Mouse (Mus musculus): ENCODE results near the gene Cited4.

The Cited4 gene

DNA sequence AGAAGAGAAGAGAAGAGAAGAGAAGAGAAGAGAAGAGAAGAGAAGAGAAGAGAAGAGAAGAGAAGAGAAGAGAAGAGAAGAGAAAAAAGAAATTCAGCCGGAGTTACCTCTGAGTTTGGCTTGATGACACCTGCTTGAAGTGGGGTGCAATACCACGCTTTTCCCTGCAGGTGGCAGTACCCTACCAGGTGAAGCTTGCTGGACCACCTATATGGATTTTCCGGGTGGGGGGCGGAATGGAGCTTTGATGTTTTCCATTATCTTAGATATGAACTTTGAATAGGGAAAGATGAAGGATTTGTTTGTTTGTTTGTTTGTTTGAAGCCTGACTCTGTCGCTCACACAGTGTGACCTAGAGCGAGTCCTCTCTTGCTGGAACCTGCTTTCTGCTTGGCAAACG is 14.6 kb downstream of the Cited4 start:
- DNase-seq (ENCODE audit: low spot score in 2 of 2) = no peak

DNA sequence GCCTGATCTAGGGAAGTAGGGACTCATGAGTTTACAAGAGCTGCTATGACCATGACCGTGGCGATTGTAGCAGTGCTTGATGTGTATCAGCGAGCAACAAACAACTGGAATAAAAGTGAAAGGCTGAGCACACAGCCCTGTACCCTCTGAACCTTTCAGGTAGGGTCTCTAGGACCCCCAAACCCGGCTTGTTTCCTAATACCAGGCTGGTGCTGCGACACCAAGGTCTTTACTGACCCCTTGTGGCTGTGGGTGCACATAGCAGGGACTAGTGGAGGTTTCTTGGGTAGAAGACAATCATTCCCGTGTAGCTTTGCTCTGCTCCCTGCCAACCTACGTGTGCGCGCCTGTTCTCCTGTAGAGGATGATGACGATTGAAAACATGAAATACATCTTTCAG is 15.8 kb downstream of the Cited4 start:
- peak; percentile 37 to 43 for DNase-seq (ENCODE audit: low spot score in 2 of 2)

DNA sequence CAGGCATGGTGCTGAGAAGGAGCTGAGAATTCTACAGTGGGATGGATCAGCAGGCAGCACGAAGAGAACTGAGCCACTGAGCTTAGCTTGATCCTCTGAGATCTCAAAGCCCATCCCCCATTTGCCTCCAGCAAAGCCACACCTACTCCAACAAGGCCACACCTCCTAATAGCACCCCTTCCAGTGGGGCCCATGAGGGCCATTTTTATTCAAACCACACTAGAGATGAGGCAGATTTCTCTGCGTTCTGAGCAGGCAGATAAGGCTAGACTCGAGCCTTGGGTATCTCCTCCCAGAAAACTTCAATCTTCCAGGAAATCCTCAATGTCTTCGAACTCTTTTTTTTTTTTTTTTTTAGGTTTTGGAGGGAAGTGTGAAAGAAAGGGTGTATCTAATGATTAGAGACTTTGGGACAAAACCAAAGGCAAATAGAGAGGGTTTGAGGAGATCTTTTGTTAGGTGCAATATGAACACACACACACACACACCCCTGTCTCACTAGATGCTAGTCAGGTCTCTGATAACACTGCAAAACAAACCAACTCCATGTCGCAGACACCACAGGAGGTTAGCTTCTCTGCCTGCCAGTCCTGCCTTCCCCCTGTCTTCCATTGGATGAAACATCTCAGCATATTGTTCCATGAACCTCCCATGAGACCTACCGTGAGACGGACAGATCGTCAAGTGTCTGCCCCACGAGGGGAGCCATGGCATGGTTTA is 17.1 kb downstream of the Cited4 start:
- no peak for DNase-seq (ENCODE audit: low spot score in 2 of 2)

DNA sequence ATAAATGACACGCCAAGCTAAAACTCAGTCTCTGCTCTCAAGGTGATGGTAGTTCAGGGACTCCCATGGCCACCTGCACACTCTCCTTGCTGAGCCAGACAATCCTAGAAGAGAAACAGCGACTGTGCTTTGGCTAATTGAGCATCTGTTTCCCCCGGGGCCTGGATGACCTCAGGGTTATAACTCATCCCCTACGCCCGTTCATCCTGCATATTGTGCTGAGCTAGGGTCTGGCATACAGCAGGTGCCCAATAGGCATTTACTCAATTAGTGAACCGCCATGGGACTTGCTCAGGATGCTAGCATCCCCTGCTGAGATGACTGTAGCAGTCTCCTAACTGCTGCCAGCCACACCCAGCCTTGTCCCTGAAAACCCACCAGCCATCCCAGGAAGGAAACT is 20.9 kb downstream of the Cited4 start:
- no peak for DNase-seq (ENCODE audit: low spot score in 2 of 2)

DNA sequence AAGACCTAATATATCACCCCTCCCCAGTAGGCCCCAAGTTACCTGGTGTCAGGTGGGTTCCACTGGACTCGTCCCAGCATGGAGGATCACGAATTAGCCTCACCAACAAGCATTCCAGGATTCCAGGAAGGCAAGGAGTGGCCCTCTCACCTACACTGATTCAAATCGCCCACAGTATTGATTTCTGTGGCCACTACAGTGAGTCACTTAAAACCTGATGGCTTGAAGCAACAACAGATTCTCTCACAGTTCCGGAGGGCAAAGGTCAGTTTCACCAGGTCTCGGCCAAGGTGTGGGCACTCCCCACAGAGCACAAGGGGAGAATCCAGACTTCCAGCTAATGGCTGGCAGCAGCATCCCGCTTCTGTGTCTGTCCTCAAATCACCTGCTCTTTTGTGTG is 22.9 kb downstream of the Cited4 start:
- DNase-seq (ENCODE audit: low spot score in 2 of 2) = no peak

DNA sequence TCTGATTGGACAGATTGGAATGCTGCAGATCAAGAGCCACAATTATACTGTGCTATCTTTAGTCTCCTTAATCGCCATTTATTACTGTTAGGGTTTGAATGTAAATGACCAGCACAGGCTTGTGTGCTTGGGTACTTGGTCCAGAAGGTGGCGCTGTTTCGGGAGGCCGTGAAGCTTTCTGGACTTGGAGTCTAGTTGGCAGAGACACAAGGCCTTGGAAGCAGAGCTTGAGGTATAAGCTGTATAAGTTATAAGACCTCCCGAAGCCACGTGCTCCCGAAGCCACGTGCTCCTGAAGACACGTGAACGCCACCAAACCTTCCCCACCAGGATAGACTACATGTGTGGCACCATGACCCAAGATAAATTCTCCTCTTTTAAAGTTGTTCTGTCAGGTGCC is 26.3 kb downstream of the Cited4 start:
- no peak for DNase-seq (ENCODE audit: low spot score in 2 of 2)

DNA sequence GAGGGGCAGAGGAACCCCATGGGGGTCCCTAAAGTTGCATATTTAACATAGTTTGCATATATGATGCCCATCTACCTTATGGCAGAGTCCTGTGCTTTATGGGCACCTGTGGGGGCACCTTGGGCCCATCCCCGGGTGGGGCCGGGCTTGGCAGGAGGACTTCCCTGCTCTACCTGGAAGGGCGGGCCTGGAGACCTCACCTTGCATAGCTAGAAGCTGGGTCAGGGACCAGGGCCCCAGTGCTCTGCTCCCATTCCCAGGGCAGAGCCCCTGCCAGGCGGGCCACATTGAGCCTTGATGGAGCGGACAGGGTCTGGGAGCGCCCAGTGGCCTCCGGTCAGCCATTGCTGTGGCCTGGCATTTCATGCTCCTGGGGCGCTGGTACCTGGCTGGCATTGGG is 31.0 kb downstream of the Cited4 start:
- no peak for DNase-seq (ENCODE audit: low spot score in 2 of 2)

DNA sequence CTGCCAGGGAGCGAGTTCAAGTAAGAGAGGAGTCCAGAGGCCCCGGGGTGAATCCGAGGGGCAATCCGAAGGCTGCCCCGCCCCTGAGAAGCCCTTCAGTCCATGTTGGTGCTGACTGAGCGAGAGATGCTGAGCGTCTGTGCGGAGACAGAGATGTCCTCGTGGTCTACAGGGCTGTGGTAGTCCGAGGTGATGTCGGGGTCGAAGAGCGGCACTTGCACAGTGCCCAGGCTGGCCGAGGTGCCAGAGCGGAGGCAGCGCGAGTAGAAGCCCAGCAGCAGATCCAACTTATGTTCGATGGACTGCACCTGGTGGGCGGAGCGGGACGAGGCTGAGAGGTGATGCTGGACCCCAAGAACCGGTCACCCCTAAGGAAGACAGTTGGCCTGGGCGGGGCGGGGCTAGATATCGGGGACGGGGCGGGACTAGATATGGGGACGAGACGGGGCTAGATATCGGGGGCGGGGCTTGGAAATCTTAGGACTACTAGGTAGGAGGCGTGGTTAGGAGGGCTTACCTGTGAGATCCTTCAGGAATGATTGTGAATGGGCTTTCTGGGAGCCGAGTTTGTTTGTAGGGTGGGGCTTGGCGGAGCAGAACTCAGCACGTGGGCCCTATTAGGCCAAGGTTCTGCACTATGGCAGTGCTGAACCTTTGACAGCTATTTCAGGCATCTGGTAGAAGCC is 31.6 kb downstream of the Cited4 start:
- no peak for DNase-seq (ENCODE audit: low spot score in 2 of 2)

DNA sequence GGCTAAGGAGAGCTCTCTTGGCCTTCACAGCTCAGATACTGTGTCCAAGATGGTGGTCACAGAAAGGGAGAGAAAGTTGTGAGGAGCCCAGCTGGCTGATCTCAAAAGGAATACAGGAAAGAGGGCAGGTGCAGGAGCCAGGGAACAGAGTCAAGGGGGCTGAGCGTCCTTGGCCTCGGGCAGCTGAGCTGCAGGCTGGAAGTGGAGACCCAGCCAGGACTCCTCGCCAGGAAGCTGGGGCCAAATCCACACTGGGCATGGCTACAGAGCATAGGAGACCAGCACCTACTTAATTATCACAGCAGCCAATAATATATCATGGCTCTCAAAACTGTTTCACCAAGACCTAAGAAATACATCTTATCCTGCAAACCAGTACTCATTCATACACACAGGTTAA is 34.8 kb downstream of the Cited4 start:
- no peak for DNase-seq (ENCODE audit: low spot score in 2 of 2)

DNA sequence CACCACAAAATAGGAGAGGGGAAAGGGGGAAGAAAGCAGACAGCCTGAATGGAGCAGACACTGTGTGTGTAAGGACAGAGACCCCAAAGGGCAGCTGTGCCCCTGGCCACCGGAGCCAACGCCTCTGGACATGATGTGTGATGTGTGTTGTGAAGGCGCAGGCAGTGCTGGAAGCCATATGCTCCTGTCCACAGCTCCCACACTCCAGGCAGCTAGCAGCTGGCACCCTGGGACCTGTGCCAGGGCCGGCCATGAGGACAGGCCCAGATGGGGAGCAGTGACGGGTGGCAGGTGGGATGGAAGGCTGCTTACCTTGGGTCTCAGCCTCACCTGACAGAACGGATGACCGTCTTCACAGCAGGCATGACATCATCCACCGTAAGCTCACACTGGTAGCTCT is 35.7 kb downstream of the Cited4 start:
- DNase-seq (ENCODE audit: low spot score in 2 of 2) = peak; percentile 36

DNA sequence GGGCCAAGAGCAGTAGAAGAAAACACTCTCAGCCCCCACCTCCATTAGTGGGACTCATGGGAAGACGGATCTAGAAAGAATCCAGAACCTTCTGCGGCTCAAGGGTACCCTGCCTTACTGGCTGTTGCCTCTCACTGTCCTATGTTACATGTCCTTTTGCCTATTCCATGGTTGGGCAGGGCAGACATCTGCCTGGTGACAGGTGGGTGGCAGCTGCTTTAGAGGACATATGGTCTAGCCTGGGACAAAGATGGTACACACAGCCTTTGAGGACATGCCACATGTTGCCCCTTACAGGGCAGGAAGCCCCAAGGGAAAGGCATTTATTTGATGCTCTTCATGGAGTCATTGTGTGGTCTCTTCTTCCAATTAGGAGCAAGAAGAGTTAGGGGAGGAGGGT is 36.1 kb downstream of the Cited4 start:
- DNase-seq (ENCODE audit: low spot score in 2 of 2) = no peak

DNA sequence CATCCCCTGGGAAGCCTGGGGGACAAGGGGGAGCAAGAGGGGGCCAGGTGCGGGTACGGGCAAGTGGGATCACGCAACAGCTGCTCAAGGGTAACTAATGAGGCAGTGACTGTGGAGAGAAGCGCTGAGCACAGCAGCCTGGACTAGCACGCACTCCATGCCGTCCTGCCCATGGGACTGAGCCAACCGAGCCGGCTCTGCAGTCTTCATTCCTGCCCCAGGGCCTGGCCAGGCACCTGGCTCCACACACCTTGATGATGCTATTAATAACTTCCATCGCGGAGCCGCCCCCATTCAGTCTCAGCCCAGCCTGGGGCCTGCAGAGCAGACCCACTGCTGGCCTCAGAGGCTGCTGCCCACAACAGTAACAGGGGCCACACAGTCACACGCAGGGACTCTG is 45.9 kb downstream of the Cited4 start:
- DNase-seq (ENCODE audit: low spot score in 2 of 2) = no peak

DNA sequence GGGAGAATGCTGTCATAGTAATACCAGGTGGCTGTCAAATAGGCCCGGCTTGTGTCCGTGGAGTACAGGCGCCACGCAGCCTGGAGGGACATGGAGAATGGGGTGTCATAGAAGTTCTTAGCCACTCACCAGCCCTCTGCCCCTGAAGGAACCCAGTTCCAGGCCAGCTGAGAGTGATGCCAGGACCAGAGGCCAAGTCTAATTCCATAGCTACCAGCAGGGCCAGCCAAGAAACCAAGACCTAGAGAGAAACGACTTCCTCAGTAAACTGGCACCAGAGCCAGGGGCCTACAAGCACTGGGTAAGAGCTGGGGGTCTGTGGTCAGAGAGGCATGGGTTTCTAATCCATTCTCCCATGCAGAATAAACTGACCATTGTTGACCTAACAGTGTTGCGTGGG is 46.6 kb downstream of the Cited4 start:
- no peak for DNase-seq (ENCODE audit: low spot score in 2 of 2)

DNA sequence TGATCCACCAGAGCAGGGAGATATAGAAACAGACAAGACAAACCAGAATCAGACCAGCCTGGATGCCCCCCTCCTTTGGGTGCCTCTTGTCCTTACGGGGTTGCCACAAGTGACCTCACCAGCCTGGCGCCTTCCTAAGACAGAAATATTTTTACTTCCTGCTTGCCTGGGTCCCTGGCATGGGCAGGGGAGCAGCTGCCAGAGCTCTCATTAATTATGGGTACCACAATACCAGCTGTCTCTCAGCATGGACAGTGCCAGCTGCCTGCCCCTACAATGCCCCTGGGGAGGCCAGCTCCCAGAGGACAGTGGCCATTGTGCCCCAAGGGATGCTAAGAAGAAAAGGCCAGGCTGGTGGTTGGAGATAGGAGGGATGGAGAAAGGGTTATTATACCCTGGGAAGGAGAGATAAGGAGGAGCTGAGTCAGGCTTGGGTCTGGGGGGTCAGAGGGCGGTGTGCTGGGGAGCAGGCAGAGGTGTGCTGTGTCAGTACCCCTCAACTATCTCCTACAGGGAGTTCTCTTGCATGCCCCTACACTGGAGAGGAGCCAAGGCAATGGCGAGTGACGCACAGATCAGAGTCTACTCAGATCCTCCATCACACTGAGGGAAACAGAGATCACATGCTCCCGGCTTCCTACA is 47.6 kb downstream of the Cited4 start:
- no peak for DNase-seq (ENCODE audit: low spot score in 2 of 2)

DNA sequence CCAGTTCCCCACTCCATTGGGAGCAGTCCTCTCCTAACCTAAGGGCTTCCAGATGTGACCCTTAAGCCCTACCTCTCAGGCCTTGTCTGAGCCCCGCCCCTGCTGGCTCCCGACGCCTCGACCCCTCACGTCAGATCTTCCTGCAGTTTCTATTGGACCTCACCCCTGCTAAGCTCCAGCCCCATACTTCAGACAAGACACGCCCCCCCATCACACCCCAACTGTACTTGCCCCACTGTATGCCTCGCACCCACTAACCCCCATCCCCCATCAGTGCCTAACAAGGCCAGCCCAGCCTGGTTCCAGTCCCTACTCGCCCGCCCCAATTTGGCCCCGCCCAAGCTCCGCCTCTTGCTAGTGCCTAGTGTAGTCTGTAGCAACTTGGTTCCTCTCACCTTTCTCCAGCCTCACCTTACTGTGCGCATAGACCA is 49.8 kb downstream of the Cited4 start:
- no peak for DNase-seq (ENCODE audit: low spot score in 2 of 2)

DNA sequence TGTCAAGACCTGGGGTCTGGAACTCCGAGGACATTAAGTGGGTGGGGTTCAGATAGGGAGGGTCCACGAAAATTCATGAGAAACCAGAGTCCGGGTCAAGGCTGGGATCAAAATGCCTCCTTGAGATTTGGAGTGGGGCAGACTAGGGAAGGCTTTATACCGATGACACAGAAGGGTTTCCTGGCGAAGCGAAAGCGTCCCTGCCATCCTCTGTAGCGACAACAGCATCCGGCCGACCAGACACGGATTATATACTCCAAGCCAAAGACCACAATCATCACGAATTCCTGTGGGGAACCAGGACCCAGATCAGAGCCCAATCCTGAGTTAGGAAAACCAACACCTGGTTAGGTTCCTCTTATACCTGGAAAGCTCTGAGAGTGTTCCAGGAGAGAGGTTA is 50.4 kb downstream of the Cited4 start:
- DNase-seq (ENCODE audit: low spot score in 2 of 2) = no peak
